25 mouse cellular contexts compared by ENCODE assay signal in the genomic region with DNA sequence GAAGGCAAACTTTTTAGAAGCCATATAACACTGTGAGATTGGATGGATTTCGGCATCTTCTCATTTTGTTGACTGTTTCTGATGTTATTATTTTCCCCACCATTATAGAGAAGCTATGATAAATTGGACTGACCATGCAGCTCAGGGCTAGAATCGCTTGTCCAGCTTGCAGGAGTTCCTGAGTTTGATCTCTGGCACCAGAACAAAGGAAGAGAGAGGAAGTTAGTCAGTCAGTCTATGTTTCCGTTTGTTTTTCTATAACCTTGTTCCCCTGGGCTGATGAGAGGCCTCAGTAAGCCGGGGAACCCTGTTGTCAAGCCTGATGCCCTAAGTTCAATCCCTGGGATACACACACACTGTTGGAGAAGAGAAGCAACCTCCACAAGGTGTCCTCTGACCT.
DNase-seq lines count a peak whose midpoint lies in the region; ATAC-seq and TF ChIP-seq lines count a peak whose summit lies in the region.
"Had no signal": no experiment of that assay in that cellular context is flagged by ENCODE, and none has a peak within 500 bp of the region (broad histone marks: within the 10 kb centered on the region; RNA-seq: fewer than 3 reads in every experiment).

No protein-coding gene starts in this region.

- H3K9ac ChIP-seq in lung, postnatal 0 days (replicated peaks; ENCODE audit: low read depth): no peak overlapping the region
- no peak overlapping the region for H3K9ac ChIP-seq in liver, postnatal 0 days (replicated peaks)
- H3K9ac ChIP-seq: embryonic facial prominence, embryonic 12.5 days; forebrain, embryonic 12.5 days; forebrain, postnatal 0 days; heart, embryonic 15.5 days; kidney, embryonic 15.5 days; limb, embryonic 13.5 days; midbrain, embryonic 12.5 days had no signal

- no peak overlapping the region for H3K4me3 ChIP-seq in lung, postnatal 0 days (ENCODE audit: low read depth, low read length)
- no peak overlapping the region for H3K4me3 ChIP-seq in liver, postnatal 0 days (ENCODE audit: low read depth, low read length)
- H3K4me3 ChIP-seq: embryonic facial prominence, embryonic 12.5 days; forebrain, embryonic 12.5 days; heart, embryonic 10.5 days; heart, embryonic 15.5 days; kidney, embryonic 15.5 days; limb, embryonic 13.5 days; midbrain, embryonic 12.5 days had no signal

- peak; percentile 12 for DNase-seq in kidney, postnatal 10 days
- no peak for DNase-seq in kidney, postnatal 25 days
- peak; percentile 45 for DNase-seq in lung, postnatal 0 days (ENCODE audit: low spot score)
- no peak for DNase-seq in lung, postnatal 14 days
- DNase-seq in NIH3T3 (ENCODE audit: low read depth): peak; percentile 7
- no peak for DNase-seq in heart, adult 8-10 months (ENCODE audit: low spot score)
- no peak for DNase-seq in liver, postnatal 0 days
- DNase-seq: adrenal gland, postnatal 10 days; cerebellum, adult 8-10 months; cerebellum, postnatal 25 days; forebrain, postnatal 0 days; kidney, adult 11 months; thymus, postnatal 14 days had no signal

- H3K27me3 ChIP-seq in lung, postnatal 0 days (replicated peaks; ENCODE audit: insufficient read depth, low read length): no peaks in the 10 kb centered on the region
- no peaks in the 10 kb centered on the region for H3K27me3 ChIP-seq in liver, postnatal 0 days (ENCODE audit: insufficient read depth, low read length)
- H3K27me3 ChIP-seq: embryonic facial prominence, embryonic 12.5 days; forebrain, embryonic 12.5 days; heart, embryonic 15.5 days; kidney, embryonic 15.5 days; limb, embryonic 13.5 days; midbrain, embryonic 12.5 days; Patski had no signal

- no peak for TF ChIP-seq CTCF in lung, postnatal 0 days (IDR thresholded peaks at IDR 0.05)
- no peak for TF ChIP-seq CTCF in liver, postnatal 0 days (IDR thresholded peaks at IDR 0.05; ENCODE audit: low read depth)

- 31% methylated on average over 4 of the region's 4 CpGs for WGBS in lung, postnatal 0 days
- 25% methylated on average over 4 of the region's 4 CpGs for WGBS in liver, postnatal 0 days (ENCODE audit: insufficient replicate concordance)

- no peak; the same call in 1 of the 2 replicates for TF ChIP-seq EP300 in lung, postnatal 0 days (IDR thresholded peaks at IDR 0.05)
- no peak for TF ChIP-seq EP300 in liver, postnatal 0 days (IDR thresholded peaks at IDR 0.05; ENCODE audit: low read depth)

- H3K9me3 ChIP-seq in lung, postnatal 0 days (ENCODE audit: low read length): no peaks in the 10 kb centered on the region
- H3K9me3 ChIP-seq in liver, postnatal 0 days (ENCODE audit: low read length): no peaks in the 10 kb centered on the region
- H3K9me3 ChIP-seq: embryonic facial prominence, embryonic 12.5 days; forebrain, embryonic 12.5 days; G1E; heart, embryonic 10.5 days; heart, embryonic 15.5 days; kidney, embryonic 15.5 days; limb, embryonic 13.5 days; midbrain, embryonic 12.5 days had no signal

- ATAC-seq in lung, postnatal 0 days: peak; percentile 37; the same call in 1 of the 2 replicates
- peak; percentile 22; the same call in 1 of the 2 replicates for ATAC-seq in granulocyte monocyte progenitor cell, adult 5-6 weeks (replicated peaks; ENCODE audit: poor library complexity, severe bottlenecking)
- ATAC-seq in liver, postnatal 0 days: no peak
- ATAC-seq: forebrain, postnatal 0 days; hindbrain, embryonic 16.5 days; Patski had no signal

- H3K27ac ChIP-seq in lung, postnatal 0 days (ENCODE audit: low read length): no peak overlapping the region
- no peak overlapping the region for H3K27ac ChIP-seq in liver, postnatal 0 days (ENCODE audit: low read depth)
- H3K27ac ChIP-seq: embryonic facial prominence, embryonic 12.5 days; forebrain, embryonic 12.5 days; heart, embryonic 10.5 days; heart, embryonic 15.5 days; kidney, embryonic 15.5 days; limb, embryonic 13.5 days; midbrain, embryonic 12.5 days had no signal

- no peak overlapping the region for H3K4me2 ChIP-seq in lung, postnatal 0 days (replicated peaks; ENCODE audit: low read depth, low read length)
- no peak overlapping the region for H3K4me2 ChIP-seq in liver, postnatal 0 days (ENCODE audit: low read depth, low read length)
- H3K4me2 ChIP-seq: embryonic facial prominence, embryonic 12.5 days; forebrain, embryonic 12.5 days; heart, embryonic 15.5 days; kidney, embryonic 15.5 days; limb, embryonic 13.5 days; liver, embryonic 11.5 days; midbrain, embryonic 12.5 days had no signal

- no peaks in the 10 kb centered on the region; the same call in 1 of the 2 replicates for H3K4me1 ChIP-seq in lung, postnatal 0 days (ENCODE audit: insufficient read depth, low read depth, low read length)
- no peaks in the 10 kb centered on the region for H3K4me1 ChIP-seq in liver, postnatal 0 days (ENCODE audit: insufficient read depth)
- H3K4me1 ChIP-seq: forebrain, embryonic 12.5 days; heart, embryonic 15.5 days; limb, embryonic 13.5 days; midbrain, embryonic 12.5 days had no signal

- H3K36me3 ChIP-seq in lung, postnatal 0 days (ENCODE audit: insufficient read depth, low read length): no peaks in the 10 kb centered on the region; the same call in 1 of the 2 replicates
- H3K36me3 ChIP-seq in liver, postnatal 0 days (replicated peaks; ENCODE audit: insufficient read depth, low read length): no peaks in the 10 kb centered on the region
- H3K36me3 ChIP-seq: embryonic facial prominence, embryonic 12.5 days; forebrain, embryonic 12.5 days; G1E; heart, embryonic 10.5 days; heart, embryonic 15.5 days; kidney, embryonic 15.5 days; limb, embryonic 13.5 days; midbrain, embryonic 12.5 days had no signal

Comparison
In these comparisons a context has a peak if more than half of its experiments do, and no peak if none do; other contexts are left out.
1. DNase-seq: peak in kidney, postnatal 10 days (single experiment), lung, postnatal 0 days (single experiment) and NIH3T3 (single experiment); none in kidney, postnatal 25 days (0 of 2), lung, postnatal 14 days (single experiment), heart, adult 8-10 months (single experiment) and liver, postnatal 0 days (single experiment).